Mouse (Mus musculus) adipose tissue, adult 10 weeks (tissue): ENCODE measurements around the gene Nxnl1. TPM values are rescaled to one million over a fixed set of nuclear protein-coding genes. Genes with fewer than 3 reads are reported as not detected.

ENCODE experiments used
- polyA plus RNA-seq: library from polyadenylated mRNA; stranded (reverse); fragments of 350-450 nt; fragmentation: Illumina TruSeq; extraction: RNeasy Lipid Tissue Mini Kit (QIAGEN cat#74804); gene quantifications from one replicate; pipeline ENCODE4 v1.2.3, GENCODE M21; 2014; ENCODE audit warnings: low read depth, low replicate concordance

Nxnl1 gene
- polyA plus RNA-seq = 0.98 TPM

GRCm38 (mm10) chr8:71566501-71566900 lies at the start of gene Nxnl1:
Gene Nxnl1, minus strand, starts transcription at chr8:71566601.

GRCm38 (mm10) chr8:71610822-71611651 lies 44.6 kb upstream of the Nxnl1 start, which contains the start of gene Colgalt1:
Gene Colgalt1, plus strand, starts transcription at chr8:71610998.

GRCm38 (mm10) chr8:71597451-71597850 lies 31.1 kb upstream of the Nxnl1 start, which contains the start of gene Fam129c:
Gene Fam129c, plus strand, starts transcription at chr8:71597648.

GRCm38 (mm10) chr8:71591471-71592373 lies 25.3 kb upstream of the Nxnl1 start, which contains the start of gene Pgls:
Gene Pgls, plus strand, starts transcription at chr8:71592176.

GRCm38 (mm10) chr8:71568387-71568937 lies 2.1 kb upstream of the Nxnl1 start, which contains the start of gene Slc27a1:
Gene Slc27a1, plus strand, starts transcription at chr8:71568882.

GRCm38 (mm10) chr8:71558071-71558957 lies 8.1 kb downstream of the Nxnl1 start, which contains the start of gene Tmem221:
Gene Tmem221, minus strand, starts transcription at chr8:71558871.

GRCm38 (mm10) chr8:71542632-71543343 lies 23.6 kb downstream of the Nxnl1 start, which contains the start of gene Mvb12a:
Gene Mvb12a, plus strand, starts transcription at chr8:71542922.

GRCm38 (mm10) chr8:71537028-71537867 lies 29.2 kb downstream of the Nxnl1 start, which contains the start of gene Bst2:
Gene Bst2, minus strand, starts transcription at chr8:71537456.

GRCm38 (mm10) chr8:71525226-71526050 lies 41.0 kb downstream of the Nxnl1 start, which contains the start of gene Ccdc194:
Gene Ccdc194, minus strand, starts transcription at chr8:71525711.

GRCm38 (mm10) chr8:71511644-71512043 lies 54.8 kb downstream of the Nxnl1 start, which contains the start of gene Plvap:
Gene Plvap, minus strand, starts transcription at chr8:71511752.

Other genes starting within 250 kb of the Nxnl1 start
- gene Use1, start 199.8 kb downstream of the Nxnl1 start, polyA plus RNA-seq = 215 TPM
- 12.3 TPM for gene Ocel1, start 195.3 kb downstream of the Nxnl1 start, polyA plus RNA-seq
- 45.7 TPM for gene Nr2f6, start 184.6 kb downstream of the Nxnl1 start, polyA plus RNA-seq
- 29.6 TPM for gene Ushbp1, start 170.8 kb downstream of the Nxnl1 start, polyA plus RNA-seq
- 74.2 TPM for gene Babam1, start 169.7 kb downstream of the Nxnl1 start, polyA plus RNA-seq
- 1.2 TPM for gene Ankle1, start 160.6 kb downstream of the Nxnl1 start, polyA plus RNA-seq
- 16.7 TPM for gene Abhd8, start 102.9 kb downstream of the Nxnl1 start, polyA plus RNA-seq
- gene Mrpl34, start 101.6 kb downstream of the Nxnl1 start, polyA plus RNA-seq = 57.3 TPM
- 59.1 TPM for gene Dda1, start 97.4 kb downstream of the Nxnl1 start, polyA plus RNA-seq
- 9.2 TPM for gene Ano8, start 80.6 kb downstream of the Nxnl1 start, polyA plus RNA-seq
- 14.5 TPM for gene Gtpbp3, start 78.5 kb downstream of the Nxnl1 start, polyA plus RNA-seq
- gene Plvap, start 54.8 kb downstream of the Nxnl1 start, polyA plus RNA-seq = 33.6 TPM
- gene Ccdc194, start 40.9 kb downstream of the Nxnl1 start, polyA plus RNA-seq = not detected
- 70.8 TPM for gene Bst2, start 29.1 kb downstream of the Nxnl1 start, polyA plus RNA-seq
- gene Mvb12a, start 23.7 kb downstream of the Nxnl1 start, polyA plus RNA-seq = 72.0 TPM
- gene Tmem221, start 7.7 kb downstream of the Nxnl1 start, polyA plus RNA-seq = 3.1 TPM
- 216 TPM for gene Slc27a1, start 2.3 kb upstream of the Nxnl1 start, polyA plus RNA-seq
- 87.6 TPM for gene Pgls, start 25.6 kb upstream of the Nxnl1 start, polyA plus RNA-seq
- 2.5 TPM for gene Fam129c, start 31.0 kb upstream of the Nxnl1 start, polyA plus RNA-seq
- 76.1 TPM for gene Colgalt1, start 44.4 kb upstream of the Nxnl1 start, polyA plus RNA-seq
- gene Unc13a, start 105.2 kb upstream of the Nxnl1 start, polyA plus RNA-seq = 0.61 TPM
- 10.6 TPM for gene Jak3, start 109.7 kb upstream of the Nxnl1 start, polyA plus RNA-seq
- gene Insl3, start 122.6 kb upstream of the Nxnl1 start, polyA plus RNA-seq = 46.9 TPM
- gene B3gnt3, start 135.2 kb upstream of the Nxnl1 start, polyA plus RNA-seq = 5.7 TPM
- 5.7 TPM for gene Fcho1, start 159.1 kb upstream of the Nxnl1 start, polyA plus RNA-seq